Mouse (Mus musculus) megakaryocyte, embryonic 14.5 days (primary cell): ENCODE measurements around the gene Cse1l. TPM values are rescaled to one million over a fixed set of nuclear protein-coding genes. Genes with fewer than 3 reads are reported as not detected.

Experiments
- H3K27me3 ChIP-seq: replicated peaks from 2 replicates; pipeline ENCODE3; 2012; ENCODE audit warnings: inconsistent platforms
- H3K36me3 ChIP-seq: replicated peaks from 2 replicates; pipeline ENCODE3; 2012; ENCODE audit warnings: low read length, inconsistent platforms, mixed read lengths
- H3K4me1 ChIP-seq: 2 replicates; pipeline ENCODE4 v1.6.1; 2012; ENCODE audit warnings: inconsistent platforms
- H3K4me3 ChIP-seq: replicated peaks from 2 replicates; pipeline ENCODE3; 2012; ENCODE audit warnings: moderate library complexity, mild to moderate bottlenecking, inconsistent platforms
- H3K9me3 ChIP-seq: 2 replicates; pipeline ENCODE4 v1.6.1; 2012; ENCODE audit warnings: inconsistent platforms
- FLI1 ChIP-seq: IDR thresholded peaks from 2 replicates; pipeline ENCODE4 v1.6.1; 2012; ENCODE audit warnings: low read length, inconsistent platforms, mixed read lengths
- GATA1 ChIP-seq: IDR thresholded peaks from 3 replicates; pipeline ENCODE4 v1.6.1; 2012; ENCODE audit warnings: mixed read lengths, low read length, inconsistent platforms, borderline replicate concordance
- polyA plus RNA-seq: library from polyadenylated mRNA; stranded (reverse); fragments of >175 nt; gene quantifications from 2 replicates; pipeline ENCODE4 v1.2.3, GENCODE M21; 2012; ENCODE audit warnings: low replicate concordance; ENCODE audit not compliant: insufficient read depth

Gene Cse1l
- polyA plus RNA-seq, 1 experiment, result 3.6 TPM

DNA sequence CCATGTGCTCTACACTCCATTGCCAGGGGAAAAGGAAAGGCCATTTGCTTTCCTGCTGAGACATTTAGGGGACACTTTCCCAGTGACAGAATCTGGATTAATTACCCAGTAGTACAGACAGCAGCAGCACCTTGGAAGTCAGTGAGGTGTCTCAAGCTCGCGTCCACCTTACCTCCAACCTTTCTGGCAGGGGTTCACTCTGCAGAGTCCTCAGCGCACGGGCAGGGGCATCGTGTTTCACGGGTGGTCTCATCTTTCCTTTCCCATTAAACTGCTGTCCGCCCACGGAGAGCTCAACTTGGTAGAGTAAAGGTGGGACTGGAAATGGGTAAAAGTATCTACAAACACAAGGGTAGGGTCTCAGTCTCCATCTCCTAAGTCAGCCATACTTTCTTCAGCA lies 57.4 kb downstream of the Cse1l start:
- Histone ChIP-seq H3K27me3 (no peaks in the 10 kb centered on the region), H3K4me3 (no peak overlapping the region), H3K9me3 (no peaks in the 10 kb centered on the region), H3K36me3 (peaks cover 58% of the 10 kb centered on the region), H3K4me1 (peaks cover 69% of the 10 kb centered on the region)
- TF ChIP-seq GATA1, result no peak
- TF ChIP-seq FLI1, result no peak

DNA sequence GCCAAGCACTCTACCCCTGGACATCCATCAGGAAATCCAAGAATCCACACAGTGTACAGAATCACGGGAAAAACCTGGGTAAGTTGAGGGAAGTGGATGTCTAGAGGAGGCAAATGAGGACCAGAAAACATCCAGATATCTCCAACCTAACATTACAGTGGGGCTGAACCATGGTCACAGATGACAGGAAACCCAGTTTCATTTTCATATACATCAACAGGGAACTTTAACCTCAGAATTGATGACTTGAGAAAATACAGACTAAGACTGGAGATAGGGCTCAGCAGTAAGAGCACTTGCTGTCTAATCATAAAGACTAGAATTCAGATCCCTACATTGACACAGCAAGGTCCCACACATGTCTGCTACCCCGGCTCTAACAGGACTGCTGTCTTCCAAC lies 58.9 kb downstream of the Cse1l start:
- no peak overlapping the region for H3K4me3 ChIP-seq
- no peak for TF ChIP-seq GATA1
- no peak for TF ChIP-seq FLI1
- no peaks in the 10 kb centered on the region for H3K9me3 ChIP-seq
- H3K4me1 ChIP-seq, result peaks cover 74% of the 10 kb centered on the region
- no peaks in the 10 kb centered on the region for H3K27me3 ChIP-seq
- H3K36me3 ChIP-seq, result peaks cover 43% of the 10 kb centered on the region

DNA sequence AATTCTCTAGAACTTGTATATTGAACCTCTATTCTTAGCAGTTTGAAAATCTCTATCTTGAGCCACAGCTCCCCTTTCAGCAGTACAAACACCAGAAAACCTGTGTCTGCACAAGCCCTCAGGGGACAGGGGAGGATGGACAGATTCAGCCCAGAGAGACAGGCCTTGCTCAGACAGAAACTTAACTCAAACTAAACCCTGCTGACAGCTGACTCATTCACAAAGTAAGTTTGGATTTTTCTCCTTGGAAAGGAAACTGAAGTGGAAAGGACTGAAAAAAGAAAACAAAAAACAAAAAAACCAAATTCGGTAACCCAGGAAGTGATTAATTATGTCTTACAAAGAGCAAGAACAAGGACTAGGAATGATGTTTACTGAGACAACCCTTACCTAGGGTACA lies 67.3 kb downstream of the Cse1l start:
- Histone ChIP-seq H3K36me3 (peaks cover 10% of the 10 kb centered on the region), H3K9me3 (no peaks in the 10 kb centered on the region), H3K4me1 (peaks cover 96% of the 10 kb centered on the region), H3K4me3 (peak overlapping the region; percentile 38), H3K27me3 (no peaks in the 10 kb centered on the region)
- TF ChIP-seq FLI1, result no peak
- TF ChIP-seq GATA1, result no peak

DNA sequence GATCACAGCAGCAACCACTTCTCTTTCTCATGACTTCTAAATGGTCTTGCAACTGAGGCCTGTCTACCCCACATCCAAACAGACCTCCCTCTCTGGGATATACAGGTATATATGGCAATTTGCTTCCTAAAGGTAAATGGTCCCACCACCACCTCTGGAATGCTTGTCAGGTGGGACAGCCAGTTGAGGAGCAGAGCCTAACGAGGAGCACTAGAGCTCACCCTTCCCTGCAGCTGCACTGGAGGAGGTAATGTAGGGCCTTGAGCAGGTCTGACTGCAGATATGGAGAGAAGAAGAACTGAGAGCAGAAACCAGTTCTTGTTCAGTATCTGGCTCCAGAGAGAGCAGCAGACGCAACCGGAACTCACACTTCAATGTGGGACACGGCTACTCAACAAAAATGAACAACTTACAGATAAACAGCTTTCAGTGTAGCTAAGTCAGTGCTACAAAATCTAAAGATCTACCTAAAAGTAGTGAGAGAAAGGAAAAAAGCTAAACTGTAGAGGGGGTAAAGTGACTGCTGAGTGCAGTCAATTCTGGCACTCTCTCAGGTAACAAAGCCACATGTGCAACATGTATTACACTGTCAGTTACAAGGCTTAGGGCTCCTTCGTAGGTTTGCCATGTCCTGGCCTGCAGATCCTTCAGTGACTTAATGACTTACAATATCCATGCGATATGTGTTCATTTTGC lies 68.5 kb downstream of the Cse1l start:
- Histone ChIP-seq H3K27me3 (no peaks in the 10 kb centered on the region), H3K4me3 (peak overlapping the region; percentile 57), H3K9me3 (no peaks in the 10 kb centered on the region), H3K36me3 (peaks cover 10% of the 10 kb centered on the region), H3K4me1 (peaks cover 96% of the 10 kb centered on the region)
- TF ChIP-seq FLI1 (no peak), GATA1 (no peak)

DNA sequence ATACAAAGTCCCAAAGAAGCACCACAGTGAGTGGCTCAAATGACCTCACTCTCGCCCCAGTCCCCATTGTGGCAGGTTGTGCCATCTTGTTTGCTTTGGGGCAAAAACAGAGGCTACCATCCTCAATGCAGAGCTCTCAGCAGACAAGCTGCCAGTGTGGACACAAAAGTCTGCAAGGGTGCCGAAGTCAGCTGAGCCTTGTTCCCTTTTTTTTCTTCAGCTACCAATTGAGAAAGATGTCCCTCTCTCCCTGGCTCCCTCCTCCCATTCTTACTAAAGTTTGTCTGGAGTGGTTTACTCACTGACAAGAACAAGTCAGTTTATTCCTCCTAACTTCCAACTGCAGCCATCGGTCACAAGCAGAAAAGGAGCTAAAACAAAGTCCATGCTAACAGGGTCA lies 70.5 kb downstream of the Cse1l start:
- TF ChIP-seq GATA1 (no peak), FLI1 (no peak)
- Histone ChIP-seq H3K27me3 (no peaks in the 10 kb centered on the region), H3K36me3 (peaks cover 6% of the 10 kb centered on the region), H3K4me3 (peak overlapping the region; percentile 60), H3K9me3 (no peaks in the 10 kb centered on the region), H3K4me1 (peaks cover 91% of the 10 kb centered on the region)

DNA sequence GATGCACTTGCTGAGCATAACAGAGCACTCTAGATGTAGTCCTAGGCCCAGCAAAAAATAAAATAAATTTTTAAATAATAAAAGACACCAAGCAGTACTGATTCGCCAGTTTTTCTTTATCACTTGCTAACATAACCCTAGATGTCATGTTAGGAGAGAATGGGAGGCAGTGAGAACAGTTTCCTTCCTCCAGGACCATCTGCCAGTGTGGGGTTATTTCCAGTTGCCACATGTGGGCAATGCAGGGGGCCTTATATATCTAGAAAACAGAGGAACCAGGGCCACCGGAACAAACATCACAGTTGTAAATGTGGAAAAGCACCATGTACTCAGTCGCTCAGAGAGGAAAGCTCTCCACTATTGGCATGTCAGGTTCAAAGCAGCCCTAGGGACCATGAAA lies 71.7 kb downstream of the Cse1l start:
- no peaks in the 10 kb centered on the region for H3K9me3 ChIP-seq
- no peak for TF ChIP-seq FLI1
- TF ChIP-seq GATA1, result no peak
- H3K36me3 ChIP-seq, result peaks cover 12% of the 10 kb centered on the region
- H3K4me3 ChIP-seq, result peak overlapping the region; percentile 58
- no peaks in the 10 kb centered on the region for H3K27me3 ChIP-seq
- peaks cover 86% of the 10 kb centered on the region for H3K4me1 ChIP-seq

DNA sequence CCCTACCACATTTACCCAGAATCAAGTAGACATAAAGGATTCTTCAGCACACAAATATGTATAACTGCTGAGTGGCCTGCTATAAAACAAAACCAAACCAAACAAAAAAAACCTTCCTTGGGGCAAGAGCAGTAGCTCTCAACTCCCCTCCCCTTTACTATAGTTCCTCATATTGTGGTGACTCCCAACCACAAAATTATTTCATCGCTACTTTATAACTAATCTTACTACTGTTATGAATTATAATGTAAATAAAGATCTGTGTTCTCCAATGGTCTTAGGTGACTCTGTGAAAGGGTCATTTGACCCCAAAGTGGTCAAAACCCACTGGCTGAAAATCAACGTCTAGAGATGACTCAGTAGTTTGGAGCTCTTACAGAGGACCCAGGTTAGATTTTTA lies 74.3 kb downstream of the Cse1l start:
- Histone ChIP-seq H3K9me3 (no peaks in the 10 kb centered on the region), H3K4me1 (peaks cover 76% of the 10 kb centered on the region), H3K27me3 (no peaks in the 10 kb centered on the region), H3K4me3 (no peak overlapping the region), H3K36me3 (peaks cover 22% of the 10 kb centered on the region)
- no peak for TF ChIP-seq FLI1
- no peak for TF ChIP-seq GATA1

DNA sequence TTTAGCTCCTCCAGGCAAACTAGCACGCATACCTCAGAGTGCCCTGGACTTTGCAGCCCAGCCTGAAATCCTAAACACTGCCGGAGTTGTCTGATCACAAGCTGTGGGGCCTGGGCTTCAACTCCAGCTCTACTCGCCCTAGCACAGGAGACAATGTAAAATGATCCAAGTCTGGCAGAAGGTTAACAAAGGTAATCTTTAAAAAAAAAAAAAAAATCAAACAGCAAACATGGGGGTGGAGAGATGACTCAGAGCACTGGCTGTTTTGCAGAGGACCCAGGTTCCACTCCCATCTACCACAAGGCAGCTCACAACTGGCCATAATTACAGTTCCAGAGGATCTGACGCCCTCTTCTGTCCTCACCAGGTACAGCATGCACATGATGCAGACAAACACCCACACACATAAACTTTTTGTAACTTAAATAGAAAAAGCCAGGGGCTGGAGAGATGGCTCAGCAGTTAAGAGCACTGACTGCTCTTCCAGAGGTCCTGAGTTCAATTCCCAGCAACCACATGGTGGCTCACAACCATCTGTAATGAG lies 77.6 kb downstream of the Cse1l start:
- Histone ChIP-seq H3K36me3 (peaks cover 20% of the 10 kb centered on the region), H3K9me3 (no peaks in the 10 kb centered on the region), H3K4me1 (peaks cover 66% of the 10 kb centered on the region), H3K4me3 (no peak overlapping the region), H3K27me3 (no peaks in the 10 kb centered on the region)
- TF ChIP-seq FLI1 (no peak), GATA1 (no peak)

DNA sequence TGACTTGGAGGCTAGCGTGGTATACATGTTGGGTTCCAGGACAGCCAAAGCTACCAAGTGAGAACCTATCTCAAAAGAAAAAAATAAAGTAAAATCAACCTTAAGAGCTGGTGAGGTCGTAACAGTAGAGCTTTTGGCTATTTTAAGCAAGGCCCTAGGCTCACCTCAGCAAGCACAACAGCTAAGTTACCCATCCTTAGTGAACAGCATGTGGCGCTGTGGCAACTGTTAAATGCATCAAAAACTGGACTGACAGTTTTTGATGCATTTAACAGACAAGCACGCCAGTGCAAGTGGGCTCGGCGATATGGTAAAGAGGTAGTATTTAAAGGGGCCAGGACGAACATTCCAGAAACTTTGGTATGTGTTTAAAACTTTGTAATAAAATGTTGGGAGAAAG lies 85.0 kb downstream of the Cse1l start:
- peak overlapping the region; percentile 21 for H3K4me3 ChIP-seq
- H3K9me3 ChIP-seq, result no peaks in the 10 kb centered on the region
- no peak for TF ChIP-seq FLI1
- TF ChIP-seq GATA1, result no peak
- peaks cover 4% of the 10 kb centered on the region for H3K36me3 ChIP-seq
- peaks cover 85% of the 10 kb centered on the region for H3K4me1 ChIP-seq
- no peaks in the 10 kb centered on the region for H3K27me3 ChIP-seq

DNA sequence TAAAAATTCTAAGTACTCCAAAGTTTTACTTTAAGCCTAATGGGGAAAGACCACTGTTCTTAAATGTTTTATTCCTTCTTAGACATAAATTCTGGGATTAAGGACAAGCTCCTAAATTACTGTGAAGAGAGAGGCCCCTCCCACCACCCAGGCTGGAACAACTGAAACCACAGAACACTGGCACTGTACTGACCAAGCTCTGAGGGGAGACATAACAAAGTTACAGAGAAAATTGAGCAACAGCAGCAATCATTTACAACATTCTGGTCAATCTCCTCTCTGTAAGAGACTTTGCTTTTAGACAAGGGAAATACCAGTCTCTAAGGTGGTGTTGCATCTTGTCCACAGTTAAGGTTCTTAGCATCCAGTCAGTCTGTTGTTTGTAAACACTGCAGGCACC lies 86.1 kb downstream of the Cse1l start:
- TF ChIP-seq FLI1 (no peak), GATA1 (no peak)
- H3K4me1 ChIP-seq, result peaks cover 85% of the 10 kb centered on the region
- no peaks in the 10 kb centered on the region for H3K9me3 ChIP-seq
- H3K4me3 ChIP-seq, result peak overlapping the region; percentile 38
- peaks cover 4% of the 10 kb centered on the region for H3K36me3 ChIP-seq
- H3K27me3 ChIP-seq, result no peaks in the 10 kb centered on the region
